Mouse (Mus musculus) cerebellum, adult 2 months (tissue): ENCODE measurements around the gene C1d.

Experiments used
- CTCF ChIP-seq: fragments of 200-500 bp; IDR thresholded peaks from 2 replicates; pipeline ENCODE4 v1.5.1; 2011; ENCODE audit warnings: low read depth, mild to moderate bottlenecking, control low read depth, low read length, moderate library complexity, borderline replicate concordance; ENCODE audit not compliant: insufficient read depth
- POLR2A ChIP-seq: fragments of 200-500 bp; IDR thresholded peaks from 2 replicates; pipeline ENCODE4 v1.6.1; 2011; ENCODE audit warnings: low read length, control low read depth, borderline replicate concordance; ENCODE audit not compliant: insufficient read depth

- no peak for TF ChIP-seq CTCF
- TF ChIP-seq POLR2A: no peak
These were observed 45.3 kb upstream of the C1d start for GRCm38 (mm10) chr11:17212141-17212495.
